Mouse (Mus musculus) myocyte (in vitro differentiated cells): ENCODE data around the gene Ticam1. TPM values are rescaled to one million over a fixed set of nuclear protein-coding genes. Genes with fewer than 3 reads are reported as not detected.

Source experiments
- H3K27me3 ChIP-seq: one replicate; pipeline ENCODE4 v1.6.1; 2011; ENCODE audit not compliant: control insufficient read depth, insufficient read depth, insufficient read length
- H3K36me3 ChIP-seq: one replicate; pipeline ENCODE4 v1.6.1; 2011; ENCODE audit not compliant: control insufficient read depth, insufficient read depth
- H3K4me2 ChIP-seq: one replicate; pipeline ENCODE4 v1.6.1; 2011; ENCODE audit warnings: low read depth, control low read depth
- H3K4me3 ChIP-seq: one replicate; pipeline ENCODE4 v1.5.1; 2011; ENCODE audit warnings: mild to moderate bottlenecking, control low read depth, moderate library complexity
- H3K79me2 ChIP-seq: one replicate; pipeline ENCODE4 v1.6.1; 2011; ENCODE audit not compliant: control insufficient read depth, insufficient read depth
- H3ac ChIP-seq: one replicate; pipeline ENCODE4 v1.6.1; 2011; ENCODE audit not compliant: control insufficient read depth, insufficient read length
- CEBPB ChIP-seq: IDR thresholded peaks from 2 replicates; pipeline ENCODE4 v1.6.1; 2011; ENCODE audit warnings: mild to moderate bottlenecking, moderate library complexity; ENCODE audit not compliant: poor library complexity, insufficient read depth, severe bottlenecking
- E2F4 ChIP-seq: IDR thresholded peaks from one replicate; pipeline ENCODE4 v1.6.1; 2011; ENCODE audit warnings: mild to moderate bottlenecking, control low read depth, moderate library complexity; ENCODE audit not compliant: insufficient read depth
- MAX ChIP-seq: IDR thresholded peaks from one replicate; pipeline ENCODE4 v1.6.1; 2011; ENCODE audit warnings: low read depth, mild to moderate bottlenecking, control low read depth
- MYOD1 ChIP-seq, 3 experiments: IDR thresholded peaks; one replicate each; pipeline ENCODE4 v1.6.1; 2011; ENCODE audit warnings: control low read depth in 2 of 3, low read depth in 2 of 3, mild to moderate bottlenecking in 2 of 3, moderate library complexity in 1 of 3; ENCODE audit not compliant: insufficient read length in 2 of 3, control insufficient read depth in 1 of 3
- MYOG ChIP-seq, 3 experiments: IDR thresholded peaks; one replicate each; pipeline ENCODE4 v1.6.1; 2011; ENCODE audit warnings: control low read depth in 2 of 3, low read depth in 2 of 3, mild to moderate bottlenecking in 2 of 3; ENCODE audit not compliant: insufficient read length in 2 of 3, control insufficient read depth in 1 of 3, insufficient read depth in 1 of 3
- POLR2A ChIP-seq: IDR thresholded peaks from one replicate; pipeline ENCODE4 v1.6.1; 2011; ENCODE audit warnings: low read depth, mild to moderate bottlenecking, control low read depth, moderate library complexity; ENCODE audit not compliant: insufficient read length
- POLR2AphosphoS2 ChIP-seq: IDR thresholded peaks from one replicate; pipeline ENCODE4 v1.6.1; 2011; ENCODE audit warnings: low read depth, control low read depth; ENCODE audit not compliant: insufficient read length
- REST ChIP-seq: IDR thresholded peaks from one replicate; pipeline ENCODE4 v1.6.1; 2011; ENCODE audit warnings: mild to moderate bottlenecking, control low read depth, moderate library complexity; ENCODE audit not compliant: insufficient read depth, insufficient read length
- SRF ChIP-seq: IDR thresholded peaks from one replicate; pipeline ENCODE4 v1.6.1; 2011; ENCODE audit warnings: low read depth; ENCODE audit not compliant: control insufficient read depth, insufficient read length
- TCF12 ChIP-seq: IDR thresholded peaks from one replicate; pipeline ENCODE4 v1.6.1; 2011; ENCODE audit warnings: mild to moderate bottlenecking, control low read depth; ENCODE audit not compliant: poor library complexity, insufficient read depth, severe bottlenecking
- TCF3 ChIP-seq: IDR thresholded peaks from one replicate; pipeline ENCODE4 v1.6.1; 2011; ENCODE audit warnings: low read depth, control low read depth; ENCODE audit not compliant: insufficient read length
- USF1 ChIP-seq: IDR thresholded peaks from one replicate; pipeline ENCODE4 v1.6.1; 2011; ENCODE audit warnings: low read depth, mild to moderate bottlenecking, control low read depth, moderate library complexity
- polyA plus RNA-seq: library from polyadenylated mRNA; unstranded; fragments of >200 nt; fragmentation: generic; extraction: Trizol; gene quantifications from one replicate; pipeline ENCODE4 v1.2.1, GENCODE M21; 2012; ENCODE audit warnings: missing spikeins

Ticam1 gene
- polyA plus RNA-seq: 9.1 TPM

GRCm38 (mm10) chr17:56276643-56277566 is at the start of gene Ticam1:
Gene Ticam1 (minus strand): TSS chr17:56276786.
- TF ChIP-seq MYOD1 (IDR thresholded peaks at IDR 0.05; ENCODE audit: control insufficient read depth in 1 of 3, insufficient read length in 2 of 3, low read depth in 2 of 3): no peak
- peak; percentile 45 for TF ChIP-seq POLR2A
- TF ChIP-seq E2F4: no peak
- TF ChIP-seq SRF: no peak
- no peak for TF ChIP-seq CEBPB
- no peak for TF ChIP-seq TCF3
- peak; percentile 56 for TF ChIP-seq POLR2AphosphoS2
- TF ChIP-seq MYOG (IDR thresholded peaks at IDR 0.05; ENCODE audit: control insufficient read depth in 1 of 3, insufficient read depth in 1 of 3, insufficient read length in 2 of 3, low read depth in 2 of 3): no peak
- TF ChIP-seq USF1: peak; percentile 58
- TF ChIP-seq TCF12: no peak
- TF ChIP-seq MAX: peak; percentile 82
- TF ChIP-seq REST: no peak
- H3ac ChIP-seq: peak within 1 kb of the TSS; percentile 31
- H3K27me3 ChIP-seq: no peaks in the 10 kb centered on the region
- H3K4me2 ChIP-seq: peak within 1 kb of the TSS; percentile 86
- H3K36me3 ChIP-seq: no peaks in the 10 kb centered on the region
- peak within 1 kb of the TSS; percentile 61 for H3K4me3 ChIP-seq
- peaks cover 9% of the 10 kb centered on the region for H3K79me2 ChIP-seq

GRCm38 (mm10) chr17:56325450-56326152 is 49.0 kb upstream of the Ticam1 start, which contains the start of gene Kdm4b:
Gene Kdm4b (plus strand): TSS chr17:56326062.
- TF ChIP-seq POLR2AphosphoS2 (no peak), MAX (no peak), MYOG (IDR thresholded peaks at IDR 0.05; ENCODE audit: control insufficient read depth in 1 of 3, insufficient read depth in 1 of 3, insufficient read length in 2 of 3, low read depth in 2 of 3) (no peak), USF1 (peak; percentile 90), SRF (peak; percentile 82), POLR2A (peak; percentile 83), CEBPB (no peak)
- peak within 1 kb of the TSS; percentile 79 for H3K4me2 ChIP-seq
- H3K79me2 ChIP-seq: peaks cover 34% of the 10 kb centered on the region
- no peaks in the 10 kb centered on the region for H3K27me3 ChIP-seq
- peak within 1 kb of the TSS; percentile 92 for H3ac ChIP-seq
- peak within 1 kb of the TSS; percentile 32 for H3K4me3 ChIP-seq
- H3K36me3 ChIP-seq: peaks cover 3% of the 10 kb centered on the region

GRCm38 (mm10) chr17:56324419-56324818 is 47.8 kb upstream of the Ticam1 start:
- Histone ChIP-seq H3K36me3 (peaks cover 3% of the 10 kb centered on the region), H3K4me2 (no peak overlapping the region), H3K79me2 (peaks cover 28% of the 10 kb centered on the region), H3K4me3 (peak overlapping the region; percentile 32), H3ac (no peak overlapping the region), H3K27me3 (no peaks in the 10 kb centered on the region)
- TF ChIP-seq POLR2A (no peak), POLR2AphosphoS2 (no peak), CEBPB (no peak), USF1 (no peak), MYOD1 (IDR thresholded peaks at IDR 0.05; ENCODE audit: control insufficient read depth in 1 of 3, insufficient read length in 2 of 3, low read depth in 2 of 3) (no peak), TCF12 (no peak), MAX (no peak), REST (no peak), TCF3 (no peak), SRF (no peak), MYOG (IDR thresholded peaks at IDR 0.05; ENCODE audit: control insufficient read depth in 1 of 3, insufficient read depth in 1 of 3, insufficient read length in 2 of 3, low read depth in 2 of 3) (no peak), E2F4 (no peak)

- H3K4me2 ChIP-seq: no peak overlapping the region
- H3K27me3 ChIP-seq: no peaks in the 10 kb centered on the region
- H3K79me2 ChIP-seq: peaks cover 33% of the 10 kb centered on the region
- peaks cover 5% of the 10 kb centered on the region for H3K36me3 ChIP-seq
- H3K4me3 ChIP-seq: no peak overlapping the region
- TF ChIP-seq TCF12 (no peak), POLR2AphosphoS2 (no peak), MYOG (IDR thresholded peaks at IDR 0.05; ENCODE audit: control insufficient read depth in 1 of 3, insufficient read depth in 1 of 3, insufficient read length in 2 of 3, low read depth in 2 of 3) (no peak), TCF3 (no peak), REST (no peak), CEBPB (no peak), SRF (no peak), USF1 (no peak), E2F4 (no peak), POLR2A (no peak), MYOD1 (IDR thresholded peaks at IDR 0.05; ENCODE audit: control insufficient read depth in 1 of 3, insufficient read length in 2 of 3, low read depth in 2 of 3) (no peak), MAX (no peak)
- H3ac ChIP-seq: no peak overlapping the region
Measured at GRCm38 (mm10) chr17:56309191-56309945, 32.8 kb upstream of the Ticam1 start.
